Mouse (Mus musculus): ENCODE data around the gene Noc4l. TPM values are rescaled to one million over a fixed set of nuclear protein-coding genes. Genes with fewer than 3 reads are reported as not detected.

Noc4l gene
- polyA plus RNA-seq (2014; fragmentation: Nextera tagmentation; extraction: Ambion mirVana): 32.8 and 33.9 TPM in 2 replicates

- Histone ChIP-seq H3K4me3 (replicated peaks; ENCODE audit: low read length) (peak within 1 kb of the TSS; percentile 88), H3K4me2 (replicated peaks) (peak within 1 kb of the TSS; percentile 95), H3K9ac (peak within 1 kb of the TSS; percentile 80), H3K36me3 (replicated peaks; ENCODE audit: control insufficient read depth, insufficient read depth) (peaks cover 74% of the 10 kb centered on the region), H3K9me3 (ENCODE audit: control insufficient read depth, low read length) (no peaks in the 10 kb centered on the region), H3K4me1 (replicated peaks; ENCODE audit: control insufficient read depth, insufficient read depth, low read length) (peaks cover 6% of the 10 kb centered on the region), H3K27ac (no peak within 1 kb of the TSS), H3K27me3 (ENCODE audit: control insufficient read depth, insufficient read depth, low read length) (no peaks in the 10 kb centered on the region)
- WGBS: 1% methylated on average over 91 of the region's 91 CpGs
- DNase-seq (ENCODE audit: low spot score) (peak; percentile 99), ATAC-seq (ENCODE audit: low FRiP score) (peak; percentile 81)
Observed at GRCm38 (mm10) chr5:110652719-110653648, at the start of gene Noc4l, which contains the start of gene Ddx51. Gene Noc4l (minus strand): TSS chr5:110653417. Gene Ddx51 (plus strand): TSS chr5:110653451.

- no peak overlapping the region for H3K9ac ChIP-seq
- no peak for DNase-seq (ENCODE audit: low spot score)
- peaks cover 96% of the 10 kb centered on the region for H3K36me3 ChIP-seq (replicated peaks; ENCODE audit: control insufficient read depth, insufficient read depth)
- no peaks in the 10 kb centered on the region for H3K9me3 ChIP-seq (ENCODE audit: control insufficient read depth, low read length)
- no peaks in the 10 kb centered on the region for H3K4me1 ChIP-seq (replicated peaks; ENCODE audit: control insufficient read depth, insufficient read depth, low read length)
- no peak overlapping the region for H3K4me3 ChIP-seq (replicated peaks; ENCODE audit: low read length)
- ATAC-seq (ENCODE audit: low FRiP score): no peak
- H3K27me3 ChIP-seq (ENCODE audit: control insufficient read depth, insufficient read depth, low read length): no peaks in the 10 kb centered on the region
- no peak overlapping the region for H3K27ac ChIP-seq
- 88% methylated on average over 4 of the region's 4 CpGs for WGBS
- H3K4me2 ChIP-seq (replicated peaks): no peak overlapping the region
Observed at GRCm38 (mm10) chr5:110698617-110699016, 45.4 kb upstream of the Noc4l start.

- H3K4me3 ChIP-seq (replicated peaks; ENCODE audit: low read length): no peak overlapping the region
- 94% methylated on average over 8 of the region's 8 CpGs for WGBS
- H3K4me1 ChIP-seq (replicated peaks; ENCODE audit: control insufficient read depth, insufficient read depth, low read length): no peaks in the 10 kb centered on the region
- H3K27me3 ChIP-seq (ENCODE audit: control insufficient read depth, insufficient read depth, low read length): no peaks in the 10 kb centered on the region
- H3K9me3 ChIP-seq (ENCODE audit: control insufficient read depth, low read length): no peaks in the 10 kb centered on the region
- H3K9ac ChIP-seq: no peak overlapping the region
- ATAC-seq (ENCODE audit: low FRiP score): no peak
- DNase-seq (ENCODE audit: low spot score): no peak
- H3K27ac ChIP-seq: no peak overlapping the region
- H3K4me2 ChIP-seq (replicated peaks): no peak overlapping the region
- H3K36me3 ChIP-seq (replicated peaks; ENCODE audit: control insufficient read depth, insufficient read depth): peaks cover 97% of the 10 kb centered on the region
Observed at GRCm38 (mm10) chr5:110682041-110682440, 28.8 kb upstream of the Noc4l start.

GRCm38 (mm10) chr5:110665486-110666121, 12.4 kb upstream of the Noc4l start:
- Histone ChIP-seq H3K9ac (no peak overlapping the region), H3K9me3 (ENCODE audit: control insufficient read depth, low read length) (no peaks in the 10 kb centered on the region), H3K4me3 (replicated peaks; ENCODE audit: low read length) (no peak overlapping the region), H3K27me3 (ENCODE audit: control insufficient read depth, insufficient read depth, low read length) (no peaks in the 10 kb centered on the region), H3K4me1 (replicated peaks; ENCODE audit: control insufficient read depth, insufficient read depth, low read length) (no peaks in the 10 kb centered on the region), H3K27ac (no peak overlapping the region), H3K36me3 (replicated peaks; ENCODE audit: control insufficient read depth, insufficient read depth) (peaks cover 98% of the 10 kb centered on the region), H3K4me2 (replicated peaks) (no peak overlapping the region)
- DNase-seq (ENCODE audit: low spot score) (no peak), ATAC-seq (ENCODE audit: low FRiP score) (no peak)
- 63% methylated on average over 6 of the region's 6 CpGs for WGBS

- Histone ChIP-seq H3K9me3 (ENCODE audit: control insufficient read depth, low read length) (no peaks in the 10 kb centered on the region), H3K4me1 (replicated peaks; ENCODE audit: control insufficient read depth, insufficient read depth, low read length) (no peaks in the 10 kb centered on the region), H3K9ac (no peak overlapping the region), H3K27ac (no peak overlapping the region), H3K36me3 (replicated peaks; ENCODE audit: control insufficient read depth, insufficient read depth) (peaks cover 98% of the 10 kb centered on the region), H3K4me3 (replicated peaks; ENCODE audit: low read length) (no peak overlapping the region), H3K4me2 (replicated peaks) (no peak overlapping the region), H3K27me3 (ENCODE audit: control insufficient read depth, insufficient read depth, low read length) (no peaks in the 10 kb centered on the region)
- WGBS: 97% methylated on average over 2 of the region's 2 CpGs
- ATAC-seq (ENCODE audit: low FRiP score) (no peak), DNase-seq (ENCODE audit: low spot score) (no peak)
Observed at GRCm38 (mm10) chr5:110664750-110665269, 11.6 kb upstream of the Noc4l start.

GRCm38 (mm10) chr5:110664041-110664440, 10.8 kb upstream of the Noc4l start:
- Histone ChIP-seq H3K9ac (no peak overlapping the region), H3K27ac (no peak overlapping the region), H3K4me1 (replicated peaks; ENCODE audit: control insufficient read depth, insufficient read depth, low read length) (no peaks in the 10 kb centered on the region), H3K9me3 (ENCODE audit: control insufficient read depth, low read length) (no peaks in the 10 kb centered on the region), H3K4me2 (replicated peaks) (no peak overlapping the region), H3K36me3 (replicated peaks; ENCODE audit: control insufficient read depth, insufficient read depth) (peaks cover 98% of the 10 kb centered on the region), H3K4me3 (replicated peaks; ENCODE audit: low read length) (no peak overlapping the region), H3K27me3 (ENCODE audit: control insufficient read depth, insufficient read depth, low read length) (no peaks in the 10 kb centered on the region)
- WGBS: 98% methylated on average over 2 of the region's 2 CpGs
- ATAC-seq (ENCODE audit: low FRiP score) (no peak), DNase-seq (ENCODE audit: low spot score) (no peak)

- H3K36me3 ChIP-seq (replicated peaks; ENCODE audit: control insufficient read depth, insufficient read depth): peaks cover 98% of the 10 kb centered on the region
- no peak for DNase-seq (ENCODE audit: low spot score)
- ATAC-seq (ENCODE audit: low FRiP score): no peak
Observed at GRCm38 (mm10) chr5:110659682-110660081, 6.5 kb upstream of the Noc4l start.

GRCm38 (mm10) chr5:110653686-110654085, 469 bp upstream of the Noc4l start:
- Histone ChIP-seq H3K9ac (peak overlapping the region; percentile 80), H3K27ac (no peak overlapping the region), H3K4me2 (replicated peaks) (peak overlapping the region; percentile 95), H3K4me1 (replicated peaks; ENCODE audit: control insufficient read depth, insufficient read depth, low read length) (peaks cover 6% of the 10 kb centered on the region), H3K4me3 (replicated peaks; ENCODE audit: low read length) (peak overlapping the region; percentile 88), H3K27me3 (ENCODE audit: control insufficient read depth, insufficient read depth, low read length) (no peaks in the 10 kb centered on the region), H3K36me3 (replicated peaks; ENCODE audit: control insufficient read depth, insufficient read depth) (peaks cover 74% of the 10 kb centered on the region), H3K9me3 (ENCODE audit: control insufficient read depth, low read length) (no peaks in the 10 kb centered on the region)
- 3% methylated on average over 33 of the region's 37 CpGs for WGBS
- DNase-seq (ENCODE audit: low spot score): no peak
- ATAC-seq (ENCODE audit: low FRiP score): peak; percentile 56

More at GRCm38 (mm10) chr5:110659682-110660081, 6.5 kb upstream of the Noc4l start:
- Histone ChIP-seq H3K4me3 (replicated peaks; ENCODE audit: low read length) (no peak overlapping the region), H3K4me1 (replicated peaks; ENCODE audit: control insufficient read depth, insufficient read depth, low read length) (no peaks in the 10 kb centered on the region), H3K27me3 (ENCODE audit: control insufficient read depth, insufficient read depth, low read length) (no peaks in the 10 kb centered on the region), H3K4me2 (replicated peaks) (no peak overlapping the region), H3K9me3 (ENCODE audit: control insufficient read depth, low read length) (no peaks in the 10 kb centered on the region), H3K9ac (no peak overlapping the region), H3K27ac (no peak overlapping the region)

GRCm38 (mm10) chr5:110646377-110646776, 6.8 kb downstream of the Noc4l start:
- Histone ChIP-seq H3K27ac (no peak overlapping the region), H3K27me3 (ENCODE audit: control insufficient read depth, insufficient read depth, low read length) (no peaks in the 10 kb centered on the region), H3K9ac (no peak overlapping the region), H3K4me2 (replicated peaks) (no peak overlapping the region), H3K36me3 (replicated peaks; ENCODE audit: control insufficient read depth, insufficient read depth) (peaks cover 59% of the 10 kb centered on the region), H3K4me1 (replicated peaks; ENCODE audit: control insufficient read depth, insufficient read depth, low read length) (no peaks in the 10 kb centered on the region), H3K9me3 (ENCODE audit: control insufficient read depth, low read length) (no peaks in the 10 kb centered on the region), H3K4me3 (replicated peaks; ENCODE audit: low read length) (no peak overlapping the region)
- DNase-seq (ENCODE audit: low spot score) (no peak), ATAC-seq (ENCODE audit: low FRiP score) (no peak)
